Mouse (Mus musculus) hindbrain, embryonic 13.5 days (tissue): ENCODE data around the gene Gm9195. TPM values are rescaled to one million over a fixed set of nuclear protein-coding genes. Genes with fewer than 3 reads are reported as not detected.

Experiments used
- ATAC-seq: fragments of 200-750 bp; cut with Nextera tagmentation; 2 replicates; pipeline ENCODE4 v1.8.0; 2017; ENCODE audit warnings: moderate TSS enrichment; ENCODE audit not compliant: low FRiP score
- H3K27ac ChIP-seq: fragments of 300-500 bp; sonication (generic); 2 replicates; pipeline ENCODE4 v1.5.1; 2015; ENCODE audit warnings: inconsistent platforms, mild to moderate bottlenecking, moderate library complexity
- H3K27me3 ChIP-seq: fragments of 300-500 bp; sonication (generic); 2 replicates; pipeline ENCODE4 v1.6.1; 2015; ENCODE audit warnings: mild to moderate bottlenecking, inconsistent platforms
- H3K36me3 ChIP-seq: fragments of 300-500 bp; sonication (generic); 2 replicates; pipeline ENCODE4 v1.6.1; 2015; ENCODE audit warnings: mild to moderate bottlenecking, inconsistent platforms
- H3K4me1 ChIP-seq: fragments of 300-500 bp; sonication (generic); replicated peaks from 2 replicates; pipeline ENCODE4 v1.6.1; 2015; ENCODE audit warnings: inconsistent platforms
- H3K4me2 ChIP-seq: fragments of 300-500 bp; sonication (generic); 2 replicates; pipeline ENCODE4 v1.6.1; 2015; ENCODE audit warnings: inconsistent platforms, mild to moderate bottlenecking, moderate library complexity
- H3K4me3 ChIP-seq: fragments of 300-500 bp; sonication (generic); 2 replicates; pipeline ENCODE4 v1.5.1; 2015; ENCODE audit warnings: mild to moderate bottlenecking, inconsistent platforms
- H3K9ac ChIP-seq: fragments of 300-500 bp; sonication (generic); 2 replicates; pipeline ENCODE4 v1.6.1; 2015; ENCODE audit warnings: mild to moderate bottlenecking, inconsistent platforms
- H3K9me3 ChIP-seq: fragments of 300-500 bp; sonication (generic); 2 replicates; pipeline ENCODE4 v1.6.1; 2016; ENCODE audit warnings: inconsistent platforms
- WGBS: fragments of 180-500 bp; shearing (Covaris S2); methylation state at CpG from one replicate; pipeline ENCODE4 v1.1.7; 2015; 5-methylcytosine and 5-hydroxymethylcytosine counted together
- polyA plus RNA-seq: library from polyadenylated mRNA; unstranded; fragments of >200 nt; fragmentation: Nextera tagmentation; extraction: Ambion mirVana; gene quantifications from 2 replicates; pipeline ENCODE4 v1.2.1, GENCODE M21; 2015

The Gm9195 gene
- polyA plus RNA-seq, 1 experiment from 2014 or later, result not detected

GRCm38 (mm10) chr14:72503241-72503640 is 11.6 kb upstream of the Gm9195 start:
- H3K9me3 ChIP-seq, result no peaks in the 10 kb centered on the region
- no peak overlapping the region for H3K9ac ChIP-seq
- ATAC-seq, result no peak
- WGBS, result 48% methylated on average over 6 of the region's 6 CpGs
- H3K27me3 ChIP-seq, result 0 out of 2 replicates have a peak, but pooled peaks cover 7% of the 10 kb centered on the region
- H3K36me3 ChIP-seq, result no peaks in the 10 kb centered on the region
- no peak overlapping the region for H3K27ac ChIP-seq
- no peak overlapping the region for H3K4me2 ChIP-seq
- H3K4me1 ChIP-seq, result peaks cover 10% of the 10 kb centered on the region
- no peak overlapping the region for H3K4me3 ChIP-seq

GRCm38 (mm10) chr14:72493775-72494174 is 2.1 kb upstream of the Gm9195 start:
- Histone ChIP-seq H3K27ac (no peak overlapping the region), H3K9ac (no peak overlapping the region), H3K4me1 (no peaks in the 10 kb centered on the region), H3K4me2 (no peak overlapping the region), H3K4me3 (no peak overlapping the region), H3K36me3 (no peaks in the 10 kb centered on the region), H3K9me3 (no peaks in the 10 kb centered on the region), H3K27me3 (no peaks in the 10 kb centered on the region)
- ATAC-seq, result no peak
- WGBS, result 82% methylated on average over 1 of the region's 1 CpGs

GRCm38 (mm10) chr14:72490367-72490766 is 1.3 kb downstream of the Gm9195 start:
- WGBS, result 97% methylated on average over 3 of the region's 3 CpGs
- no peak overlapping the region for H3K4me2 ChIP-seq

GRCm38 (mm10) chr14:72474501-72474900 is 17.1 kb downstream of the Gm9195 start:
- Histone ChIP-seq H3K4me1 (no peaks in the 10 kb centered on the region), H3K27ac (no peak overlapping the region), H3K4me2 (no peak overlapping the region), H3K9me3 (no peaks in the 10 kb centered on the region), H3K36me3 (no peaks in the 10 kb centered on the region), H3K4me3 (no peak overlapping the region), H3K27me3 (no peaks in the 10 kb centered on the region), H3K9ac (no peak overlapping the region)
- WGBS, result 85% methylated on average over 1 of the region's 1 CpGs
- no peak for ATAC-seq

More at GRCm38 (mm10) chr14:72490367-72490766, 1.3 kb downstream of the Gm9195 start:
- Histone ChIP-seq H3K27me3 (no peaks in the 10 kb centered on the region), H3K4me1 (no peaks in the 10 kb centered on the region), H3K9me3 (no peaks in the 10 kb centered on the region), H3K36me3 (no peaks in the 10 kb centered on the region), H3K27ac (no peak overlapping the region), H3K9ac (no peak overlapping the region), H3K4me3 (no peak overlapping the region)
- ATAC-seq, result no peak

GRCm38 (mm10) chr14:72468429-72468828 is 23.2 kb downstream of the Gm9195 start:
- Histone ChIP-seq H3K4me3 (no peak overlapping the region), H3K27ac (no peak overlapping the region), H3K4me2 (no peak overlapping the region), H3K4me1 (no peaks in the 10 kb centered on the region), H3K27me3 (no peaks in the 10 kb centered on the region), H3K36me3 (no peaks in the 10 kb centered on the region), H3K9me3 (no peaks in the 10 kb centered on the region), H3K9ac (no peak overlapping the region)
- WGBS, result 77% methylated on average over 4 of the region's 4 CpGs
- no peak for ATAC-seq

GRCm38 (mm10) chr14:72466384-72466783 is 25.3 kb downstream of the Gm9195 start:
- WGBS, result 92% methylated on average over 3 of the region's 3 CpGs
- ATAC-seq, result no peak

GRCm38 (mm10) chr14:72461591-72461990 is 30.0 kb downstream of the Gm9195 start:
- WGBS, result 75% methylated on average over 1 of the region's 1 CpGs
- ATAC-seq, result no peak

More at GRCm38 (mm10) chr14:72466384-72466783, 25.3 kb downstream of the Gm9195 start:
- Histone ChIP-seq H3K27ac (no peak overlapping the region), H3K27me3 (no peaks in the 10 kb centered on the region), H3K4me3 (no peak overlapping the region), H3K36me3 (no peaks in the 10 kb centered on the region), H3K4me2 (no peak overlapping the region), H3K9me3 (no peaks in the 10 kb centered on the region), H3K4me1 (no peaks in the 10 kb centered on the region), H3K9ac (no peak overlapping the region)

GRCm38 (mm10) chr14:72460291-72460690 is 31.3 kb downstream of the Gm9195 start:
- Histone ChIP-seq H3K27ac (no peak overlapping the region), H3K9me3 (no peaks in the 10 kb centered on the region), H3K9ac (no peak overlapping the region), H3K4me3 (no peak overlapping the region), H3K27me3 (no peaks in the 10 kb centered on the region), H3K4me2 (no peak overlapping the region), H3K4me1 (no peaks in the 10 kb centered on the region), H3K36me3 (no peaks in the 10 kb centered on the region)
- WGBS, result 78% methylated on average over 2 of the region's 2 CpGs
- ATAC-seq, result no peak

More at GRCm38 (mm10) chr14:72461591-72461990, 30.0 kb downstream of the Gm9195 start:
- H3K9me3 ChIP-seq, result no peaks in the 10 kb centered on the region
- H3K4me1 ChIP-seq, result no peaks in the 10 kb centered on the region
- H3K27ac ChIP-seq, result no peak overlapping the region
- no peak overlapping the region for H3K4me3 ChIP-seq
- no peaks in the 10 kb centered on the region for H3K27me3 ChIP-seq
- no peak overlapping the region for H3K9ac ChIP-seq
- no peaks in the 10 kb centered on the region for H3K36me3 ChIP-seq
- H3K4me2 ChIP-seq, result no peak overlapping the region

- Histone ChIP-seq H3K9me3 (no peaks in the 10 kb centered on the region), H3K4me3 (no peak overlapping the region), H3K4me2 (no peak overlapping the region), H3K27ac (no peak overlapping the region), H3K9ac (no peak overlapping the region), H3K27me3 (no peaks in the 10 kb centered on the region), H3K4me1 (no peaks in the 10 kb centered on the region), H3K36me3 (no peaks in the 10 kb centered on the region)
- WGBS, result 93% methylated on average over 1 of the region's 1 CpGs
- ATAC-seq, result no peak
These were observed 32.7 kb downstream of the Gm9195 start for GRCm38 (mm10) chr14:72458930-72459329.

GRCm38 (mm10) chr14:72447141-72448091 is 44.2 kb downstream of the Gm9195 start:
- WGBS, result 64% methylated on average over 9 of the region's 9 CpGs
- no peak for ATAC-seq
- no peak overlapping the region for H3K4me2 ChIP-seq

GRCm38 (mm10) chr14:72442936-72443335 is 48.7 kb downstream of the Gm9195 start:
- H3K27ac ChIP-seq, result no peak overlapping the region
- H3K4me3 ChIP-seq, result no peak overlapping the region
- H3K4me1 ChIP-seq, result no peaks in the 10 kb centered on the region
- WGBS, result 90% methylated on average over 11 of the region's 11 CpGs
- H3K27me3 ChIP-seq, result no peaks in the 10 kb centered on the region
- no peaks in the 10 kb centered on the region for H3K9me3 ChIP-seq
- H3K9ac ChIP-seq, result no peak overlapping the region
- no peaks in the 10 kb centered on the region for H3K36me3 ChIP-seq
- no peak overlapping the region for H3K4me2 ChIP-seq
- no peak for ATAC-seq

More at GRCm38 (mm10) chr14:72447141-72448091, 44.2 kb downstream of the Gm9195 start:
- Histone ChIP-seq H3K9ac (no peak overlapping the region), H3K4me3 (no peak overlapping the region), H3K27me3 (no peaks in the 10 kb centered on the region), H3K27ac (no peak overlapping the region), H3K9me3 (no peaks in the 10 kb centered on the region), H3K36me3 (no peaks in the 10 kb centered on the region), H3K4me1 (no peaks in the 10 kb centered on the region)

GRCm38 (mm10) chr14:72440929-72441328 is 50.7 kb downstream of the Gm9195 start:
- Histone ChIP-seq H3K4me1 (no peaks in the 10 kb centered on the region), H3K9ac (no peak overlapping the region), H3K4me3 (no peak overlapping the region), H3K27me3 (no peaks in the 10 kb centered on the region), H3K27ac (no peak overlapping the region), H3K9me3 (no peaks in the 10 kb centered on the region), H3K36me3 (no peaks in the 10 kb centered on the region), H3K4me2 (no peak overlapping the region)
- ATAC-seq, result no peak
- WGBS, result 93% methylated on average over 7 of the region's 7 CpGs

- ATAC-seq, result no peak
- no peaks in the 10 kb centered on the region for H3K4me1 ChIP-seq
- H3K27me3 ChIP-seq, result no peaks in the 10 kb centered on the region
- no peak overlapping the region for H3K9ac ChIP-seq
- H3K36me3 ChIP-seq, result no peaks in the 10 kb centered on the region
- H3K9me3 ChIP-seq, result no peaks in the 10 kb centered on the region
- no peak overlapping the region for H3K4me2 ChIP-seq
- H3K4me3 ChIP-seq, result no peak overlapping the region
- no peak overlapping the region for H3K27ac ChIP-seq
- 82% methylated on average over 6 of the region's 6 CpGs for WGBS
These were observed 51.2 kb downstream of the Gm9195 start for GRCm38 (mm10) chr14:72440436-72440835.
